Mouse (Mus musculus) cerebellum, postnatal 4 days (tissue): Measurements from ENCODE around the gene Cort.
"Not testable (repeated sequence)": the region's sequence is repeated elsewhere in the genome, so short reads cannot be mapped to it uniquely, and the experiment has no call there.

Experiments
- DNase-seq, 2 experiments: peaks; one replicate each; pipeline ENCODE4 v3.0.0; 2022; ENCODE audit warnings: low spot score in 2 of 2, mixed read lengths in 1 of 2

Gene Cort

DNA sequence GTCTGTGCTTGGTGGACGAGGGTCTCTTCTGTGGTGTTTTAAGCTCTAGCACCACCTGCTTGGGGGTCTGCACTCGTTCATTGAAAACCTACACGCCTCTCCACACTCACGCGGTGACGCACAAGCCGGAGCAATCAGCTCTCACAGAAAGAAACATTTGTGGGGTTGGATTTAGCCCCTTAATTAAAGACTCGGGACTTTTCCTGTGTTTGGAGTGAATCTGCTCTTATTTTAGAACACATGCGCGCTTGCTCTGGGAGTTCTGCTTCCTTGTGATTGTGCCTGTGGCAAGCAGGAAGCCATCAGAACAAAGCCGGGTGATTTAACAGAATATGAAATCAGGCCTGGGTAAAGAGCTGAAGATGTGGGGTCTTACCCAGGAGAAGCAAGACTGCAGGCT is at the start of gene Cort:
Gene Cort, minus strand, starts transcription at position 101 of the 400 bp plus-strand sequence.
- no peak for DNase-seq

DNA sequence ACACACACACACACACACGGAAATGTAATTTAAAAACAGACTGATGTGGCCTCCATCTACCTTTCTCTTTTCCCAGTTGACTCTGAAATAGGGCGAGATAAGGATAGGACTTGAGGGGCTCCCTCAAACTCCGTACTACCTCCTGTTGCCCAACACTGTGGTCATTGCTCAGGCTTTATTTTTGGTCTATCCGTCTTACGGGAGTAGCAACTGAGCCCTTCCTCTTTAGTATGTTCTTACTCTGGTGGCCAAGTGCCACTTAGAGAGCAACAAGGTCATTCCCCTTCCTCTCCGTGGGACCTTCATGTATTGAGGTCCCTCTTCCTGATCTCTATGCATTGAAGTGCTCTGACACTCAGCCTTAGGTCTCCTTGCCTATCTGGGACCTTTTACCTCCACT is 47.1 kb upstream of the Cort start:
- DNase-seq = no peak

DNA sequence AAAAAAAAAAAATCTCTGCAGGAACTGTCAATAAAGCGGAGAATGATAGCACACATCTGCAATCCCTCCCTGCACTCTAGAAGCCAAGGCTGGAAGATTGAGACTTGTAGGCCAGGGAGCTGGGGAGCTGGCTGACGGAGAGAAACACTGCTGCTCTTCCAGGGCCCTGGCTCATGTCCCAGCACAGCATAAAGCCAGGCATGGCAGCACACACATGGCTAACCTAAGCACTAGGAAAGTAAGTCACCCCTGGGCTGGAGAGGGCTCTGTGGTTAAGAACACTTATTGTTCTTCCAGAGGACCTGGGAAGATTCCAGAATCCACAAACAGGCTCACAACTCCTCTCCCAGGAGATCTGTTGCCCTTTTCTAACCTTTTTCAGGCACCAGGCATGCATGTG is 46.1 kb upstream of the Cort start:
- no peak for DNase-seq

DNA sequence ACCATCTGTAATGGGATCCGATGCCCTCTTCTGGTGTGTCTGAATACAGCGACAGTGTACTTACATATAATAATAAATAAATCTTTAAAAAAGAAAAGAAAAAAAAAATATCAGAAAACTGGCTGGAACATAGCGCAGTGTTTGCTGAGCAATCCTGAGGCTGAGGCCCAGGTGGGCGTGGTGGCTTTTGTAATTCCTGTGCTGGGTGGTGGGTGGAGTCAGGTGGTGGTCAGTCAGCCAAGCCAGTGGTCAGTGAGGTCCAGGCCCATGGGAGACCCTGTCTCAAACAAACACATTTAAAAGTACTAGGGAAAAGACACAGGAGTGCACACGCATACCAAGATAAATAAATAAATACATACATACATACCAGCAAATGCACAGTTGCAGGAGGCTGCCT is 45.5 kb upstream of the Cort start:
- no peak for DNase-seq

DNA sequence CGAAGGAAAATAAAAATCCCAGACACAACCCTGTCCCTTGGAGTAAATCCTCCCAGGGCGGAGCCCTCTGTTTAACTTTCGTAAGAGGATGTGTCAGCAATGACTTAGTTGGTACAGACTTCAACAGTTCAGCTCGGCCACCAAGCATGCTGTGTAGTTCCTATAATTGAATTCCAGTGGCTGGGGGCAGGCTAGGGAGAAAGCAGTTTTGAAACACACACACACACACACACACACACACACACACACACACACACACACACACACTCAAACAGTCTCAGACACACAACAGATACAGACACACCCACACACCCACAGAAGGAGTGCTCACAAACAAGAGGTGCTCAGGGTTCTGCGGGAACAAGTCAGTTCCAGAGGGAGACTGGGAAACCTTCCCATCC is 45.0 kb upstream of the Cort start:
- no peak for DNase-seq

DNA sequence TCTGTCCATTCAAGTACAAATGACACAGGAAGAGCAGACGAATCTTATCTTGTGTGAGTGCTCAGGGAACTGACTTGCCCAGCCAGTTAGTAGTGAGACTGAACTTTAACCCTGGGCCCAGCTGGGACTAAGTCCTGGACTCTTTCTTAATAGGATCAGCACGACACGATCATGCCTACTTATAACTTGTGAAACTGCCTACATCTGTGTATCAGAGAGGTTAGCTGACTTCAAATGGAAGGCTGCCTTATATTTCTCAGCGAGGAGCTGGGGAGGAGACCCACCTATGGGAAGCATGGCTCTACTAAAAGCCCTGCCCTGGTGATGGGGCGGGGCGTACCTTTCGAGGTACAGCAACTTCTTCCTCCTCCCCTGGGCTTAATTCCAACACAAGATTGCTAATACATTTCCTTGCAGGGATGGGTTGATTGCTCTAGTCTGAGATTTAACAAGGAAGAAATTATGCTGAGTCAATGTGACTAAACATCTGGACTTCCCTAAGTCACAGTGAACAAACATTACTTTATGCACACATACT is 43.9 kb upstream of the Cort start:
- no peak for DNase-seq

DNA sequence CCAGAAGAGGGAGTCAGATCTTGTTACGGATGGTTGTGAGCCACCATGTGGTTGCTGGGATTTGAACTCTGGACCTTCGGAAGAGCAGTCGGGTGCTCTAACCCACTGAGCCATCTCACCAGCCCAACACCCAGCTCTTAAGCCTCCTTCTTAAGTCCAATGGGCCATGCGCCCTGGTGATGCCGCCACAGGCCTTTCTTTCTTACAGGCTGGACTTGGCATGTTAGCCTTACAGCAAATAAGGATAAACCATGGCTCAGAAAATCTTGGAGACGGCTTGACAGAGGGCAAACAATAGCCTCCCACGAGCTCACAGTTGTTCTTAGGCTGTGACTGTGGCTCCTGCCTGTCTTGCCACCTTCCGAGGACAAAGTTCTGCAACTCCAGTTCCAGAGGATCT is 43.4 kb upstream of the Cort start:
- DNase-seq = not testable (repeated sequence)

DNA sequence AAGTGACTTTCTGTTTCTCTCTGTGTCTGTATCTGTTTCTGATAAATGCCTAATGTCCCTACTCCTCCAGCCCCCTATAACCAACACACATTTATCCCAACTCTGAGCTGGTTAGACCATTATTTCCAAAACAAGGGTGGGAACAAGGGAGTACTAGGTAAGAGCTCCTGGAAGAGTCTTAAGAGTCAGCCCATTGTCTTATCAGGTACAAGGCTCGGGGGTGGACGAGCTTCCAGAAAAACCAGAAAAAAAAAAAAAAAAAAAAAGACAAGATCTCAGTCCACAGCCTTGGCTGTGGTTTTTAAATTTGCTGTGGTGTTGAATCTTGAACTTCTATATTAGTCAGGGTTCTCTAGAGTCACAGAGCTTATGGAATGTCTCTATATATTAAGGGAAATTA is 41.5 kb upstream of the Cort start:
- no peak for DNase-seq

DNA sequence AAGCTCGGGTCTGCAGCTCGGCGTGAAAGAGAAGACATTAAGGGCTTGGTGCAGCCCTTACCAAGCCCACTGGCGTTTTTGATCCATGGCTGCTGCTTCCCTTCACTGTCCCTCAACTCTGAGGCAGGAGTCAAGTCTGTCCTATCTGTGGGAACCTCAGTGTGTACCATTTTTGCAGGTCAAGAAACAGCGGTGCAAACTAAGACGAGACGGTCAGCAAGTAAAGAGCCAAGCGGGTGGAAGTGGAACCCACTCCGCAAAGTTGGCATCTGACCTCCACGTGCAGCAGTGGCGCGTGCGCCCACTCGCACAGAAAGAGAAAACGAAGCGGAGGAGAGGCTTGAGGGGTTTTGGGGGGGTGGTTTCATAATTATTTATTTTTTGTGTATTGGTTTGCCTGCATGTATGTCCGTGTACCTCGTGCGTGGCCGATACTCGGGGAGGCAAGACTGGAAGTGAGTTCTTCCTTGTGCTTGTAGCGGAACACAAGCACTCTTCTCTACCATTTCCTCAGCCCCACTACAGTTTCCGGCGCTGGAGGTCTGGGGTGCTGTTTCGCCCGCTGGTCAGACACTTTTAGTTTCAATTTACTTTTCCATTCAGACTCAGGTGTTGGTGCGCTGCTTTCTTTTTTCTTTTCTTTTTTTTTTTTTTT is 40.5 kb upstream of the Cort start:
- DNase-seq = no peak

DNA sequence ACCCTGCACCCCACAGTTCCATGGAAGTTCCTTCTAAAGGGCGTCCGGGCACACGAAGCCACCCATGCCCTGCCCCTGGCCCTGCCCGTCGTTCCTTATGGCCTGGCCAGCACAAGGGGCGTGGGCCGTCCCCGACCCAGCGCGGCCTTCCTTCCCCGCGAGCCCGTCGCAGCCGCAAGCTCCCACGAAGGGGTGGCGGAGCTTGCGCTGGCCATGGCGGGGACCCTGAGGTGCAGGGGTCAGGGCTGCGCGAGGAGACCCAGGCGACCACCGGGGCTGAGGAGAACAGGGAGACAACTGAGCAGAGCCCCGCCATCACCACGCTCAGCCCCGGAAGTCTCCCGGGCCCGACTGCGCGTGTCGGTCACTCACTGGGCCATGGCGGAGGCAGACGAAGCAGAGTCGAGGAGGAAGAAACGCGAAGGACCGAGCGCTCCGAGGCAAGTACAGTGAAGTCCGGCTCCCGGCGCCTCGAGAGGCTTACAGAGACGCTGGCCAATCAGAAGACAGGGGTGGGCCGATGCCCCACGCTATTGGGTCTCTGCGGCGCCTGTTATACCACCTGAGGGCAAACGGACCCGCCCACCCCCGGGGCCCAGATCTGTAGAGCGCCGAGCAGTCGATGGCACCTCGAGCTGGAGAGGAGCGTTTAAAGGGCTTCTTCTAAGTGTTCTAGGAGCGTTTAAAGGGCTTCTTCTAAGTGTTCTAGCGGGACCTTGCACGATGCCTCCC is 39.8 kb upstream of the Cort start, which contains the start of gene Pgd:
Gene Pgd, minus strand, starts transcription at position 557 of the 732 bp plus-strand sequence.
- DNase-seq = peak; percentile 95 to 96

DNA sequence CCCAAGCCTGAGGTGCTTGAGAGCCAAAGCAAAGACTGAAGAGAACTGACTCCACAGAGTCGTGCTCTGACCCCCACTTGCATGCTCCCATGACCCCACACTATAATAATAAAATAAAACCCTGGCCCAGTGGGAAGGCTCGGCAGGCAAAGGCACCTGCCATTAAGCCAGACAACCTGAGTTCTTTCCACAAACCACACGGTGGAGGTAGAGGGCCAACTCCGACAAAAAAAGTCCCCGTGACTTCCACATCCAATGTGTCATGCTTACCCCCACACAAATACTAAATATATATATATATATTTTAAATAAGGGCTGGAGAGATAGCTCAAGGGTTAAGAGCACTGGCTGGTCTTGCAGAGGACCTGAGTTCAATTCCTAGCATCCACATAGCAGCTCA is 37.6 kb upstream of the Cort start:
- no peak for DNase-seq

DNA sequence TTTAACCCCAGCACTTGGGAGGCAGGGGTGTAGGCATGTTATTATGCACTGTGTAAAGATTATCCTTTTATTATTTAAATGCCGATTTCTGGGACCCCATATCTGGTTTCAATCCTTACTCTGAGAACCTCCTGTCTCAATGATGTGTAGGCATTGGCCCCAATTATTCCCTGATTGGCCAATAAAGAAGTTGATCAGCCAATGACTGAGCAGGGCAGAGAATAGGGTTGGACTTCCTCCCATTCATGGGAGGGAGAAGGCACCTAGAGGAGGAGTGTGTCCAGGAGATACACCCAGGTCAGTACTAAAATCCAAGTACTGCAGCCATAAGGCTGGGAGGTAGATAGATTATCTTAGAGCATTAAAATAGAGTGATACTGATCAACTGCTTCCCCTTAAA is 36.6 kb upstream of the Cort start:
- no peak for DNase-seq

DNA sequence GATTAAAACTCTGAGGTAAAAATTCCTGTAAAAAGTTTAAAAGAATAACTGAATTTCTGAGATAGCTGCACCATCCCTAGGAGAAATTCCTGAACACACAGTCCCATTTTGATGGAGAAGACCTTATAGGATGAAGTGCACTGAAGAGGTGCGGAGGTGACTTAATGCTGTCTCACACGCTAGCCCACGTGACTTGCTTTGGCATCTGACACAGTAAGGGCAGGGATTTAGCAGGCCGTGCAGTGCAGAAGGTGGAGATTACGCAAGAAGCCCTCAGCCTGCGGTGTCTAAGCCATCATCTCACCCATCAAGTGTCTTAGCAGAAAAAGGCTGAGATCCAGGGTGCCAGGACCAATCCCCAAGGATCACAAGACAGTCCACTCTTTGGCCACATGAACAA is 34.6 kb upstream of the Cort start:
- DNase-seq = no peak

DNA sequence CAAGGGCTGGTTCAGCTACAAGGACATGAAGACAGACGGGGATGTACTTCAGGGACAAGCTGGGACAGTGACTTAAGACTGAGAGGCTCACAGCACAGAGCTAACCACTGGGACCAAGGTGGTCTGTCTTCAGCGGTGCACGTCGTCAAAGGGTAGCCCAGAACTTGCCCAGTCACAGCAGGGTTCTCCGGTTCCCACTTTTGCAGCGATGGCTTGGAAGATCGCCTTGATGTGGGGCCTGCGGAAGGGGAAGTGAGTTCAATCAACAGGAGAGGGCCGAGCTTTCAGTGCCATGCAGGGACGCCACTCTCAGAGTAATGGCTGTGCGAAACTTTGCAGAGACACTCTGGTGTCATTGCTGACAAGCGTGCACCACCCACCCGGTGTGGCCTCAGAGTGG is 33.3 kb upstream of the Cort start:
- no peak for DNase-seq

DNA sequence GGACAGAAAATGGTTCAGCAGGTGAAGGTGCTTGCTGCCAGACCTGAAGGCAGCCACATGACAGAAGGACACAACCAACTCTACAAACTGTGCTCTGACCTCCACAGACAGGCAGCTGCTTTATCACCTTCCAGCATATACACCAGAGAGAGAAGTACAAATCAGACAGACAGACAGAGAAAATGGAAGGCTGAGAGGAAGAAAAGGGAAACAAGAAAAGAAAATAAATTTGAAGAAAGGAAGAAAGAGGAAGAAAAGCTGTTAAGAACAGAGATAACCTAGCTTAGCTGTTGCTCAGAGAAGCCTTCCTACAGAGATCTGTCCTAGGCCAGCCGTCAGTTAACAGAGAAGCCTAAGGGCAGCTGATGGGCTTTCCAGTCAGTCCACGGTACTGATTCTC is 32.6 kb upstream of the Cort start:
- no peak for DNase-seq

DNA sequence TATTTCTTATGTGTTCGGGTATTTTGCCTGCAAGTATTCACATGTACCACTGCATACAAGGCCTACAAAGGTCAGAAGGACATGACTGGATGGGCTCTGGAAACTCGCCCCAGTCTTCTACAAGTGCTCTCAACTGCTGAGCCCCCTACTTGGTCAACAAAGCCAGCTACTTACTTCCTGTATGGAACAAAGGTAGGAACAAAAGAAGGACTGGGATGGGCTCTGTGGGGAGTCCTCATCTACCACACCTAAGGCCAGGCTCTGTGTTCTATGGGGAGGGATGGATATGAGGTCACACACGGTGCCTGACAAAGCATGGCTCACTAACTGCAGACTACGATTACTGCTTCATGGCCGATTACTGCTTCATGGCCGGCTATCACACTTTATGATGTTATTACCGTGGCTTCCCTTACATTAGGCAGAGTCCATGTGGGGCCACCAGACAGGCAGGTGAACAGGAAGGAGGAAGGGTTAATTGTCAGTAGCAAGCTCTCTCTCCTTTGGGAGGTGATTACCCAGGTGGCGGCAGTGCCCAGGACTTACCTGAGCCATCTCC is 30.9 kb upstream of the Cort start:
- no peak for DNase-seq

DNA sequence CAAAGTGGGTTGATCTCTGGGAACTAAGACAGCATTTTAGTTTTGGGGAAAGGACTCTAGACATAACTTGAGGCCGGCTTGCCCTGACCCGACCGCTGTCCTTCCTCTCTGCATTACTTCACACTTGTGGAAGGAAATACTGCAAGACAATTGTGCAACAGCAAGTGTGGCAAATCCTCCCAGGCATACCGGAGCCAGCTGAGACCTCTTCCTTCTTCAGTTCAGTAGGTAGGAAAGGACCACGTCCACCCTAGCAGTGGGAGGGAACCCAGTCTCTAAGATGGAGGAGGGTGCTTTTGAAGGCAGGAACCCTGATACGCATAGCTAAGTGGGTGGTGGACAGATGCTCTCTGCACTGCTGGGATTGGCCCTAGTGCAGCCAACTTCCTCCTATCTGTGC is 29.1 kb upstream of the Cort start:
- DNase-seq = no peak

DNA sequence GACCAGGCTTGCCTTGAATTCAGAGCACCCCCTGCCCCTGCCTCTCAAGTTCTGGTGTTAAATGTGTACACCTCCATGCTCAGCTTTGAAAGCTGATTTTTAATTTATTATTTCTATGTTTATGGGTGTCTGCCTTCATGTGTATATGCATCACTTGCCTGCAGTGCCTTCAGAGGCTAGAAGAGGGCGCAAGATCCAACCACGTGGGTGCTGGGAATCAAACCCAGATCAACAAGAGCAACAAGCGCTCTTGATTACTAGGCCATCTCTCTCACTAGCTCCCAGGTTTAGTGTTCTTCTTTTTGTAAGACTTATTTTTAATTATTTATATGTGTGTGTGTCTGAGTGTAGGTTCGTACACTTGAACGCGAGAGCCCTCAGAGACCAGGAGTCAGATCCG is 28.3 kb upstream of the Cort start:
- DNase-seq = no peak

DNA sequence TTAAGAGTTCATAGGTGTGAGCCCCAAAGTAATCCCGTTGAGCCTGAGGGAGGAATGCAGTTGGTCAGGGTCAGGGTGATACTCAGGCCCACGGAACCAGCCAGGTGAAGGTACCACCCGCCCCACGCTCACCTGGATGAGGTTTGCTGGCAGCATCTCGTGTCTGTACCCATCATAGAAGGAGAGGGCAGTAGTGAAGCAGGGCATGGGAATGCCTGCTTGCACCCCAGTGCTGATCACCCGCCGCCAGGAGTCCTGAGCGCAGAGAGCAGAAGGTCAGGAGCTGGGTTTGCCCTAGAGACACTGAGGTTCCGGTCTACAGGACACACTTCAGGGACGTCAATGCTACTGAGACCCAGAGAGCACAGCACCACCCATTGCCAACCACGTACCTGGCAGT is 24.2 kb upstream of the Cort start:
- DNase-seq = no peak

DNA sequence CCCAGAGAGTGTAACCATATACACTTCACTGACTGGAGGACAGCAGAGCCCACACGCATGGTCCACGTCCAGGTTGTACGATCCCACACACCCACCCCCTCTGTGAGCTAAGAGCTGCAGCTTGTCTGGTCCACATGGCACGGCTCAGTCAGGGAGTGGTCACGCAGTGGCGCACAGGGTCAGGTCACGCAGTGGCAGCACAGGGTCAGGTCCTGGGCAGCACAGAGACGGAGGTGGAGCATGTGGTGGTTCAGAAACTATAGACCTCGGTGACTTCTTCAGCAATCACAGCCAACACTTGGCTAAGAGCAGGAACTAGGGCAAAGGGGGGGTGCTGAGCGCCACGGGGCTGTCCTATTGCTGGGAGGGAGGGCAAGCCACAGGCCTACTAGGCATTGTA is 23.7 kb upstream of the Cort start:
- DNase-seq = no peak

DNA sequence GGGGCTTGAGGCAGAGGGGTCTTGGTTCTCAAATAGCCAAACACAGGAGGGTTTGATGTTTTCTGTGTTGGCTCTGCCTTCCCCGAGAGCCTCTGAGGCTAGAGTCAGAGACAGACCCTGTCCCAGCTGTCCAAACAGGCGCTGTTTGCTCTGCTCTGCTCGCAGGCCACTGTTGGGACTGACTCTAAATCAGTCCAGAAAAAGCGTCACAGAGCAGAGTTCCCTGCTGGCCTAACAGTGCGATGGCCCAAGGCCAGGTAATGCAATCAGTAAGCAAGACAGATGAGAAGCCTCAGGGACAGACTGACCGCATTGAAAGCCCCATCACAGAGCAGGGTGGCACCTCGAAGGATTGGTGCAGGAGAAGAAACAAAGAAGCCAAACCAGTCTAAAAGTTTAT is 23.0 kb upstream of the Cort start:
- no peak for DNase-seq

DNA sequence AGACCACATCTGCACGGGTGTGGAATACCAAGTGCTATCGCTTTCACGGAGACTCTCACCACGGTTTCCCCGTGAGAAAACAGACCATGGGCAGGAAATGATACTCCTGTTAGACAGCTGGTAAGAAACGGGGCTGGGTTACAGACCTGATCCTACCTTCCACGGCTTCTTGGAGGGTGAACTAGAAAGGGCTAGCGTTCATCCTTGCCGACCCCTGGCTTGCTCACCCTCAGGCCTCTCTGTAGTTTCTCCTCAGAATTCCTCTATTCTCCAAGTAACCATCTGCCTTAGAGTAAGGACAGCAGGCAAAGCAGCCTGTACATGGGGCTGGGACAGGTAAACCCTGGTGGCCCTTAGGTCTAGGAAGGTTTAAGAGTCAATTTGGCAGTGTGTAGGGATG is 22.6 kb upstream of the Cort start:
- DNase-seq = no peak

DNA sequence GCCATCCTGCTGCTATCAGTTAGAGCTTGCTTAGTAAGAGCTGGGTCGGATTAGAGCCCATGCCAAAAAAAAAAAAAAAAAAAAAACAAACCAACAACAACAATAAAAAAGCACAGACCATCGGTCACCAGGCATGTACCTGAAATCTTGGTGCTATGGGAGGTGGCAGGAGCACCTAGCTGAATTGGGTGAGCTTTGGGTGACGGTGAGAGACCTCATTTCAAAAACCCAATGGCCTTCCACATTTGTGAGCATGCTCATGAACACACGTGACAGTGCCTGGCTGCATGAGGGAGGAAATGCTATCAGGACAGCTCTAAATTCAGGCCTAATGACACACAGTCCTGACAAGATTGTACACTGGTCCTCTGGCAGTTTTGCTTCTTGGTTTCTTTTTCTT is 21.5 kb upstream of the Cort start:
- DNase-seq = no peak
